Mouse (Mus musculus) megakaryocyte, embryonic 14.5 days (primary cell): ENCODE measurements at regions not wholly inside any gene's neighbourhood (a gene's known extent, or its start where the extent isn't known, plus 50 kb on each side); places are given as distances from the start of the nearest gene placed in this dataset.

Experiments
- FLI1 ChIP-seq: IDR thresholded peaks from 2 replicates; pipeline ENCODE4 v1.6.1; 2012; ENCODE audit warnings: low read length, inconsistent platforms, mixed read lengths
- GATA1 ChIP-seq: IDR thresholded peaks from 3 replicates; pipeline ENCODE4 v1.6.1; 2012; ENCODE audit warnings: mixed read lengths, low read length, inconsistent platforms, borderline replicate concordance

DNA sequence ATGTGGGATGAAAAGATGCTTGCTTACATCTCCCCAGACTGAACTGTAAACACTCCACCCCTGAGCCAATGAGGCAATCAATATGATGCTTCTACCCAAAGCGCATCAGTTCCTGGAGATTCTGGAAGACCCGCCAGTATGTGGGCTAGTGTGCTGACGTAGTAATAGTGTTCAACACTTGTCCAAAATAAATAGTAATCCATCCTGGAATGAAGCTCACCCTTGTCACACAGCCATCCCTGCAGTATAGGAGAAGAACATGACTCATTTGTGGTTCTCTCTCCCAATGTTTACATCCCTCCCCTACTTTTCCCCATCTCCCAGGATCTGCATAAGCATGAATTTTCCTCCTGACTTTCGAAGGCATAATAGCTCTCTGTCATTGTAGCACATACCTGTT, 130.5 kb upstream of the Cdh5 start:
- no peak for TF ChIP-seq GATA1
- no peak for TF ChIP-seq FLI1
